ENCODE assay signal across 29 mouse cellular contexts in the genomic region with DNA sequence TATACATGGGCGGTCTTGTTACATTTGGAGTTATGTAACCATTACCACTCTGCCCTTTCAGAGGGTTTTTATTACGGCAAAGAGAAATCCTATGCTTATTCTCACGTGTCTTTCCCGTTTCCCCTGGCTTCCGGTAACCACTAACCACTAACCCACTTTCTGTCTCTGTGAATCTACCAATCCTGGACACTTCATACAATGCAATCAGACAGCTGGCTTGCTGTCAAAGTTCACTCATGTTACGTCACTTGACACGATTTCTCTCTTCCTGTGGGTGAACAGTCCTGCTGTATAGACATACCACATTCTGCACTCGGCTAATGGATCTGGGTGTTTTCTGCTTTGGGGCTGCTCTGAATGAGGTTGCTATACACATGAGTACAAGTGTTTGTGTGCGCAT.
A peak's percentile ranks its signal among the peaks of the same experiment; 100 is the strongest.
DNase-seq lines count a peak whose midpoint lies in the region; ATAC-seq and TF ChIP-seq lines count a peak whose summit lies in the region.
"Had no signal": no experiment of that assay in that cellular context is flagged by ENCODE, and none has a peak within 500 bp of the region (broad histone marks: within the 10 kb centered on the region; RNA-seq: fewer than 3 reads in every experiment).

No protein-coding gene starts in this region.

- peaks cover 7% of the 10 kb centered on the region; the same call in 1 of the 2 replicates for H3K9me3 ChIP-seq in limb, embryonic 15.5 days
- H3K9me3 ChIP-seq in limb, embryonic 10.5 days (replicated peaks), result 0 out of 2 replicates have a peak, but pooled peaks cover 6% of the 10 kb centered on the region

- no peak for TF ChIP-seq CTCF in thymus, adult 2 months (IDR thresholded peaks at IDR 0.05; ENCODE audit: borderline replicate concordance, control insufficient read depth, extremely low read depth, insufficient read depth, low read length, poor library complexity)

- no peak overlapping the region for H3K9ac ChIP-seq in limb, embryonic 15.5 days
- H3K9ac ChIP-seq: embryonic facial prominence, embryonic 13.5 days; kidney, embryonic 15.5 days; neural tube, embryonic 15.5 days had no signal

- DNase-seq in limb, embryonic 10.5 days (ENCODE audit: low spot score), result no peak
- peak; percentile 45 for DNase-seq in thymus, postnatal 0 days (ENCODE audit: low spot score)
- DNase-seq in thymus, adult 2 months, result no peak
- DNase-seq in lung, postnatal 36 days, result peak; percentile 52
- DNase-seq in ovary, postnatal 10 days (ENCODE audit: low spot score), result no peak
- no peak for DNase-seq in layer of hippocampus, adult 11-12 months (ENCODE audit: low spot score)
- DNase-seq: adrenal gland, postnatal 25 days; cerebellum, adult 11-12 months; cerebellum, adult 9-11 months; embryo, embryonic 11 days; gastrocnemius, postnatal 10 days; heart, postnatal 14 days; kidney, adult 18-20 months; kidney, postnatal 36 days; layer of hippocampus, postnatal 36 days; left cerebral cortex, postnatal 4 days; right cerebral cortex, adult 18-20 months had no signal

- peak overlapping the region; percentile 6; the same call in 1 of the 2 replicates for H3K27ac ChIP-seq in limb, embryonic 15.5 days
- no peak overlapping the region for H3K27ac ChIP-seq in limb, embryonic 10.5 days
- no peak overlapping the region for H3K27ac ChIP-seq in thymus, adult 2 months (ENCODE audit: control insufficient read depth, insufficient read depth, low read length)
- H3K27ac ChIP-seq: embryonic facial prominence, embryonic 13.5 days; kidney, embryonic 15.5 days; neural tube, embryonic 15.5 days had no signal

- no peak overlapping the region for H3K4me2 ChIP-seq in limb, embryonic 15.5 days
- H3K4me2 ChIP-seq: embryonic facial prominence, embryonic 13.5 days; kidney, embryonic 15.5 days; liver, embryonic 11.5 days; midbrain, embryonic 11.5 days; neural tube, embryonic 15.5 days had no signal

- no peak overlapping the region for H3K4me3 ChIP-seq in limb, embryonic 15.5 days
- H3K4me3 ChIP-seq in limb, embryonic 10.5 days, result no peak overlapping the region
- no peak overlapping the region for H3K4me3 ChIP-seq in thymus, adult 2 months (ENCODE audit: control insufficient read depth, insufficient read depth, low read length)
- H3K4me3 ChIP-seq: embryonic facial prominence, embryonic 13.5 days; erythroblast, embryonic 14.5 days; kidney, embryonic 15.5 days; neural tube, embryonic 15.5 days had no signal

- ATAC-seq in limb, embryonic 15.5 days (ENCODE audit: insufficient number of reproducible peaks, low FRiP score, low TSS enrichment, low read depth), result no peak
- ATAC-seq in granulocyte monocyte progenitor cell, adult 5-6 weeks (replicated peaks; ENCODE audit: poor library complexity, severe bottlenecking), result peak; percentile 76
- ATAC-seq: CD4-positive, CD25-positive, alpha-beta regulatory T cell, adult 4 months; forebrain, embryonic 16.5 days; hindbrain, embryonic 16.5 days; midbrain, embryonic 16.5 days had no signal

- no peak for TF ChIP-seq POLR2A in thymus, adult 2 months (IDR thresholded peaks at IDR 0.05; ENCODE audit: control insufficient read depth, extremely low read depth, insufficient read depth, low read length, poor library complexity)

- 61% methylated on average over 9 of the region's 9 CpGs for WGBS in limb, embryonic 15.5 days
- WGBS in limb, embryonic 10.5 days, result 90% methylated on average over 9 of the region's 9 CpGs
- 69% methylated on average over 9 of the region's 9 CpGs for WGBS in thymus, adult 2 months

- peaks cover 25% of the 10 kb centered on the region for H3K4me1 ChIP-seq in limb, embryonic 15.5 days
- peaks cover 13% of the 10 kb centered on the region for H3K4me1 ChIP-seq in limb, embryonic 10.5 days
- peaks cover 19% of the 10 kb centered on the region for H3K4me1 ChIP-seq in thymus, adult 2 months (replicated peaks; ENCODE audit: control insufficient read depth, insufficient read depth, low read length)

- peaks cover 14% of the 10 kb centered on the region for H3K36me3 ChIP-seq in limb, embryonic 15.5 days
- peaks cover 7% of the 10 kb centered on the region for H3K36me3 ChIP-seq in limb, embryonic 10.5 days
- H3K36me3 ChIP-seq in thymus, adult 2 months (ENCODE audit: control insufficient read depth, insufficient read depth, low read length), result no peaks in the 10 kb centered on the region

- H3K27me3 ChIP-seq in limb, embryonic 15.5 days, result no peaks in the 10 kb centered on the region
- no peaks in the 10 kb centered on the region for H3K27me3 ChIP-seq in limb, embryonic 10.5 days (ENCODE audit: low read depth, poor library complexity, severe bottlenecking)
- no peaks in the 10 kb centered on the region for H3K27me3 ChIP-seq in thymus, adult 2 months (ENCODE audit: control insufficient read depth, insufficient read depth, low read length)
- H3K27me3 ChIP-seq: embryonic facial prominence, embryonic 13.5 days; kidney, embryonic 15.5 days; neural tube, embryonic 15.5 days had no signal

Comparison
In these comparisons a context has a peak if more than half of its experiments do, and no peak if none do; other contexts are left out.
1. DNase-seq: peak in thymus, postnatal 0 days (single experiment) and lung, postnatal 36 days (single experiment); none in limb, embryonic 10.5 days (single experiment), thymus, adult 2 months (single experiment), ovary, postnatal 10 days (single experiment) and layer of hippocampus, adult 11-12 months (single experiment).